Mouse (Mus musculus) forebrain, postnatal 0 days (tissue): Measurements from ENCODE around the gene Pwwp2b. TPM values are rescaled to one million over a fixed set of nuclear protein-coding genes. Genes with fewer than 3 reads are reported as not detected.

Source experiments
- ATAC-seq: fragments of 200-750 bp; cut with Nextera tagmentation; 2 replicates; pipeline ENCODE4 v1.8.0; 2017; ENCODE audit warnings: mild to moderate bottlenecking, moderate library complexity
- DNase-seq: peaks from one replicate; pipeline ENCODE4 v3.0.0-alpha.2; 2015
- H3K27ac ChIP-seq: fragments of 300-500 bp; sonication (generic); 2 replicates; pipeline ENCODE4 v1.5.1; 2014; ENCODE audit warnings: low read depth, mild to moderate bottlenecking, antibody characterized with exemption, low read length, moderate library complexity, mixed read lengths
- H3K27me3 ChIP-seq: fragments of 300-500 bp; sonication (generic); 2 replicates; pipeline ENCODE4 v1.6.1; 2014; ENCODE audit warnings: mild to moderate bottlenecking, low read length, mixed read lengths; ENCODE audit not compliant: insufficient read depth
- H3K36me3 ChIP-seq: fragments of 300-500 bp; sonication (generic); 2 replicates; pipeline ENCODE4 v1.6.1; 2014; ENCODE audit warnings: mild to moderate bottlenecking, moderate library complexity; ENCODE audit not compliant: insufficient read depth
- H3K4me1 ChIP-seq: fragments of 300-500 bp; sonication (generic); 2 replicates; pipeline ENCODE4 v1.6.1; 2014; ENCODE audit warnings: antibody characterized with exemption; ENCODE audit not compliant: insufficient read depth
- H3K4me2 ChIP-seq: fragments of 300-500 bp; sonication (generic); 2 replicates; pipeline ENCODE4 v1.6.1; 2014; ENCODE audit warnings: low read depth, mild to moderate bottlenecking, moderate library complexity
- H3K4me3 ChIP-seq: fragments of 300-500 bp; sonication (generic); 2 replicates; pipeline ENCODE4 v1.5.1; 2014; ENCODE audit warnings: low read depth, low read length, mixed read lengths
- H3K9ac ChIP-seq: fragments of 300-500 bp; sonication (generic); 2 replicates; pipeline ENCODE4 v1.6.1; 2014; ENCODE audit warnings: mild to moderate bottlenecking
- H3K9me3 ChIP-seq: fragments of 300-500 bp; sonication (generic); 2 replicates; pipeline ENCODE4 v1.6.1; 2016; ENCODE audit warnings: low read length
- CTCF ChIP-seq: sonication (generic); IDR thresholded peaks from 2 replicates; pipeline ENCODE4 v1.5.1; 2016; ENCODE audit warnings: antibody characterized with exemption, control low read depth, low read depth
- WGBS: fragments of 180-500 bp; shearing (Covaris S2); extraction: QIAGEN DNeasy Blood & Tissue Kit; methylation state at CpG from one replicate; pipeline ENCODE4 v1.1.7; 2014; 5-methylcytosine and 5-hydroxymethylcytosine counted together
- polyA plus RNA-seq: library from polyadenylated mRNA; unstranded; fragments of >200 nt; fragmentation: Nextera tagmentation; extraction: Ambion mirVana; gene quantifications from 2 replicates; pipeline ENCODE4 v1.2.1, GENCODE M21; 2015
- total RNA-seq: library from RNA; depleted of rRNA; stranded (reverse); fragments of >200 nt; gene quantifications from 2 replicates; pipeline ENCODE4 v1.2.3, GENCODE M21; 2014

Pwwp2b gene
- total and polyA plus RNA-seq, 2 experiments from 2014 or later, result 4.3 to 6.3 TPM

GRCm38 (mm10) chr7:139212754-139213745 lies 35.2 kb upstream of the Pwwp2b start, which contains the start of the genes Lrrc27 and Stk32c:
Lrrc27 (plus strand) TSS chr7:139212988.
Stk32c (minus strand) TSS chr7:139213307.
- Histone ChIP-seq H3K27ac (peak within 1 kb of the TSS; percentile 66), H3K4me2 (peak within 1 kb of the TSS; percentile 51), H3K27me3 (no peaks in the 10 kb centered on the region), H3K36me3 (no peaks in the 10 kb centered on the region), H3K9ac (peak within 1 kb of the TSS; percentile 55), H3K9me3 (no peaks in the 10 kb centered on the region), H3K4me1 (peaks cover 4% of the 10 kb centered on the region), H3K4me3 (peak within 1 kb of the TSS; percentile 45)
- ATAC-seq (peak; percentile 99), DNase-seq (peak; percentile 99)
- WGBS, result 3% methylated on average over 53 of the region's 53 CpGs
- TF ChIP-seq CTCF, result peak; percentile 46

GRCm38 (mm10) chr7:139213751-139214150 lies 34.5 kb upstream of the Pwwp2b start:
- DNase-seq, result no peak
- 54% methylated on average over 3 of the region's 3 CpGs for WGBS
- 0 out of 2 replicates have a peak overlapping the region, but pooled peaks have one; percentile 52 for H3K27ac ChIP-seq

GRCm38 (mm10) chr7:139214160-139214559 lies 34.1 kb upstream of the Pwwp2b start:
- no peak for ATAC-seq
- Histone ChIP-seq H3K9me3 (no peaks in the 10 kb centered on the region), H3K27me3 (no peaks in the 10 kb centered on the region), H3K9ac (no peak overlapping the region), H3K4me1 (peaks cover 4% of the 10 kb centered on the region), H3K27ac (no peak overlapping the region), H3K4me2 (no peak overlapping the region), H3K36me3 (no peaks in the 10 kb centered on the region), H3K4me3 (no peak overlapping the region)
- no peak for TF ChIP-seq CTCF
- 80% methylated on average over 3 of the region's 3 CpGs for WGBS
- no peak for DNase-seq

More at GRCm38 (mm10) chr7:139213751-139214150, 34.5 kb upstream of the Pwwp2b start:
- Histone ChIP-seq H3K27me3 (no peaks in the 10 kb centered on the region), H3K4me2 (peak overlapping the region; percentile 51), H3K9me3 (no peaks in the 10 kb centered on the region), H3K36me3 (no peaks in the 10 kb centered on the region), H3K4me1 (peaks cover 4% of the 10 kb centered on the region), H3K9ac (peak overlapping the region; percentile 55), H3K4me3 (peak overlapping the region; percentile 45)
- no peak for TF ChIP-seq CTCF
- no peak for ATAC-seq

GRCm38 (mm10) chr7:139214596-139215340 lies 33.5 kb upstream of the Pwwp2b start:
- 80% methylated on average over 13 of the region's 14 CpGs for WGBS
- DNase-seq (no peak), ATAC-seq (no peak)
- H3K9ac ChIP-seq, result no peak overlapping the region
- H3K27me3 ChIP-seq, result no peaks in the 10 kb centered on the region
- H3K4me1 ChIP-seq, result peaks cover 4% of the 10 kb centered on the region
- no peak overlapping the region for H3K4me2 ChIP-seq
- no peak for TF ChIP-seq CTCF
- H3K27ac ChIP-seq, result no peak overlapping the region
- no peak overlapping the region for H3K4me3 ChIP-seq
- H3K36me3 ChIP-seq, result no peaks in the 10 kb centered on the region
- H3K9me3 ChIP-seq, result no peaks in the 10 kb centered on the region

- no peaks in the 10 kb centered on the region for H3K27me3 ChIP-seq
- no peak overlapping the region for H3K27ac ChIP-seq
- no peak overlapping the region for H3K9ac ChIP-seq
- no peaks in the 10 kb centered on the region for H3K9me3 ChIP-seq
- H3K4me1 ChIP-seq, result peaks cover 4% of the 10 kb centered on the region
- DNase-seq (no peak), ATAC-seq (no peak)
- no peaks in the 10 kb centered on the region for H3K36me3 ChIP-seq
- no peak overlapping the region for H3K4me3 ChIP-seq
- H3K4me2 ChIP-seq, result no peak overlapping the region
- WGBS, result 71% methylated on average over 1 of the region's 1 CpGs
- TF ChIP-seq CTCF, result no peak
These were observed 32.8 kb upstream of the Pwwp2b start for GRCm38 (mm10) chr7:139215516-139215915.

GRCm38 (mm10) chr7:139215946-139216345 lies 32.3 kb upstream of the Pwwp2b start:
- Histone ChIP-seq H3K4me1 (peaks cover 4% of the 10 kb centered on the region), H3K9ac (no peak overlapping the region), H3K36me3 (no peaks in the 10 kb centered on the region), H3K9me3 (no peaks in the 10 kb centered on the region), H3K4me3 (no peak overlapping the region), H3K4me2 (no peak overlapping the region), H3K27me3 (no peaks in the 10 kb centered on the region), H3K27ac (no peak overlapping the region)
- TF ChIP-seq CTCF, result no peak
- ATAC-seq (no peak), DNase-seq (no peak)
- WGBS, result 91% methylated on average over 7 of the region's 7 CpGs

- Histone ChIP-seq H3K27ac (no peak overlapping the region), H3K9me3 (no peaks in the 10 kb centered on the region), H3K4me2 (no peak overlapping the region), H3K9ac (no peak overlapping the region), H3K4me3 (no peak overlapping the region), H3K36me3 (no peaks in the 10 kb centered on the region), H3K4me1 (peaks cover 4% of the 10 kb centered on the region), H3K27me3 (no peaks in the 10 kb centered on the region)
- no peak for TF ChIP-seq CTCF
- 93% methylated on average over 9 of the region's 9 CpGs for whole genome bisulfite sequencing
- ATAC-seq (no peak), DNase-seq (no peak)
These were observed 31.8 kb upstream of the Pwwp2b start for GRCm38 (mm10) chr7:139216464-139216863.
